Mouse (Mus musculus) erythroblast, embryonic 14.5 days (primary cell): ENCODE data around the gene Npr2.

ENCODE experiments used
- GATA1 ChIP-seq: IDR thresholded peaks from 2 replicates; pipeline ENCODE4 v1.6.1; 2012; ENCODE audit warnings: low read length, inconsistent platforms, mixed read lengths
- TAL1 ChIP-seq: IDR thresholded peaks from 3 replicates; pipeline ENCODE4 v1.6.1; 2012; ENCODE audit warnings: low read length, inconsistent platforms, mixed read lengths

GRCm38 (mm10) chr4:43696561-43696960 is 64.8 kb downstream of the Npr2 start:
- TF ChIP-seq TAL1: no peak
- TF ChIP-seq GATA1: no peak
